Mouse (Mus musculus) C2C12 (cell line): ENCODE data around the gene Ctsf.

ENCODE experiments used
- CEBPB ChIP-seq: IDR thresholded peaks from one replicate; pipeline ENCODE4 v1.6.1; 2011; ENCODE audit warnings: low read depth, mild to moderate bottlenecking, control low read depth, moderate library complexity
- CTCF ChIP-seq: IDR thresholded peaks from one replicate; pipeline ENCODE4 v1.5.1; 2011; ENCODE audit not compliant: control insufficient read depth, insufficient read depth, insufficient read length
- MAX ChIP-seq: IDR thresholded peaks from one replicate; pipeline ENCODE4 v1.6.1; 2011; ENCODE audit warnings: mild to moderate bottlenecking, control low read depth

DNA sequence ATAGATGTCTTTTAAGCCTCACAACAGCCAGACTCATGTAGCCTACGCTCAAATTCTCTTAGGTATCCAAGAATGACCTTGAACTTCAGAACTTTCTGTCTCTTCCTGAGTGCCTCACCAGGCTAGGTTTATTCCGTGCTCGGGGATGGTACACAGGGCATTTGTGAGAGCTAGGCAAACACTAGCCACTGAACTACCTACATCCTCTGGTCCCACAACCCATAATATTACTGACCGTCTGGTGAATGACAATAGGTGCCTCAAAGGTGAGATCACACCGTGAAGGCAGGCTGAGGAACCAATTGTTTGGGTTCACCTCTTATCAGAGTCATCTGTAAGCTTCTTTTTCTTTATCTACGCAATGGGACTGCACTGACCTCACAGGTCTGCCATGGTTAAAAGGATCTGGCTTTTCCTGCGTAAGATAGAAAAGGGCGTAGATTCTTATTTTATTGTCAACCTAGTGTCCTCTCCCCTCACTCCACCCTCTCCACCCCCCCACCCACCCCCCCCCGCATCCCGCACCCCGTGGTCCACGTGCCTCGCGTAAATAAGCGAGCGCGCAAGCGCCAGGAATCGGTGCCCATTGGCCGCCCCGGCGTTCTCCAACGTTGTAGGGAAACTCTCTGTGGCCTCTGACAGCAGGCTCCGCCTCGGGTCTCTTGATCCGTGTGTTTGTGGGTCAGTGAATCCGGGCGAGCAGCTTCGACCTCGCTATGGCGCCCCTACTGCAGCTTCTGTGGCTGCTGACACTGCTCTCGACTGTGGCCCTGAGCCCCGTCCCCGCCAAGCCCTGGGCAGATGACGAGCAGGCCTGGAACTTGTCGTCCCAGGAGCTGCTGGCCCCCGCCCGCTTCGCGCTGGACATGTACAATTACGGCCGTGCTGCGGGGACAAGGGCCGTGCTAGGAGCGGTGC, at the start of gene Ctsf:
- TF ChIP-seq CTCF: no peak
- TF ChIP-seq CEBPB: no peak
- no peak for TF ChIP-seq MAX
